Mouse (Mus musculus): Measurements from ENCODE around the gene Bmpr1b. TPM values are rescaled to one million over a fixed set of nuclear protein-coding genes. Genes with fewer than 3 reads are reported as not detected.
"Not testable (repeated sequence)": the region's sequence is repeated elsewhere in the genome, so short reads cannot be mapped to it uniquely, and the experiment has no call there.

Gene Bmpr1b
- 10.3 and 10.7 TPM in 2 replicates for polyA plus RNA-seq (2014; fragmentation: Nextera tagmentation; extraction: Ambion mirVana)

- ATAC-seq (replicated peaks; ENCODE audit: low FRiP score) (peak; percentile 94), DNase-seq (ENCODE audit: low spot score) (peak; percentile 91)
- H3K36me3 ChIP-seq (ENCODE audit: control insufficient read depth, insufficient read depth, low read length) = no peaks in the 10 kb centered on the region
- H3K27me3 ChIP-seq (ENCODE audit: control insufficient read depth, insufficient read depth, low read length) = 0 out of 2 replicates have a peak, but pooled peaks cover 2% of the 10 kb centered on the region
- H3K9me3 ChIP-seq (ENCODE audit: control insufficient read depth, low read length) = no peaks in the 10 kb centered on the region
- peak within 1 kb of the TSS; percentile 79 for H3K4me2 ChIP-seq (ENCODE audit: low read depth, low read length, severe bottlenecking)
- peak within 1 kb of the TSS; percentile 58 for H3K4me3 ChIP-seq (ENCODE audit: low read depth, low read length)
- no peak within 1 kb of the TSS for H3K27ac ChIP-seq (ENCODE audit: low read depth, low read length)
- WGBS = 0% methylated on average over 37 of the region's 65 CpGs
- peak within 1 kb of the TSS; percentile 87 for H3K9ac ChIP-seq (ENCODE audit: low read length)
- H3K4me1 ChIP-seq (replicated peaks; ENCODE audit: control insufficient read depth, insufficient read depth, low read length) = no peaks in the 10 kb centered on the region
Observed at GRCm38 (mm10) chr3:142168863-142169521, at the start of gene Bmpr1b. Gene Bmpr1b, minus strand, starts transcription at chr3:142169425.

DNA sequence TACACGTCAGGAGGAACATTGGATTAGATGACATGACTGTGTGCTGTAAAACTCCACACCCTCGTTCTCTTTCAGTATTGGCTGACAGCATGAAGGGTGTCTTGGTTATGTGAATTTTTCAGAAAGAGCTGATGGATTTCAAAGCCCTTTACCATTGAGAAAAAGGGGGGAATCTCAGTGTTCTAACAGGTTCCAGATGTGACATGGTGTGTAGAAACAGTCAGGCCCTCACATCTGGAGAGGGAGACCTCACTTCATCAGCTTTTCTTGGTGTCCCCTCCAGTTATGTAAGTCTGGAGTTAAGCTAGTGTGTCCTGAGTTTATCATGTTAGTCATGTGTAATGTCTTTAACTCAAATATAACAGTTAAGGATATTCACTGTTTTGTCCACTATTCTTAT is 43.6 kb upstream of the Bmpr1b start:
- DNase-seq (ENCODE audit: low spot score) (no peak), ATAC-seq (replicated peaks; ENCODE audit: low FRiP score) (no peak)
- H3K4me3 ChIP-seq (ENCODE audit: low read depth, low read length) = no peak overlapping the region
- H3K36me3 ChIP-seq (ENCODE audit: control insufficient read depth, insufficient read depth, low read length) = no peaks in the 10 kb centered on the region
- H3K27ac ChIP-seq (ENCODE audit: low read depth, low read length) = no peak overlapping the region
- WGBS = 73% methylated on average over 2 of the region's 2 CpGs
- H3K9me3 ChIP-seq (ENCODE audit: control insufficient read depth, low read length) = no peaks in the 10 kb centered on the region
- H3K9ac ChIP-seq (ENCODE audit: low read length) = no peak overlapping the region
- H3K27me3 ChIP-seq (ENCODE audit: control insufficient read depth, insufficient read depth, low read length) = no peaks in the 10 kb centered on the region
- H3K4me2 ChIP-seq (ENCODE audit: low read depth, low read length, severe bottlenecking) = no peak overlapping the region
- H3K4me1 ChIP-seq (replicated peaks; ENCODE audit: control insufficient read depth, insufficient read depth, low read length) = 0 out of 2 replicates have a peak, but pooled peaks cover 3% of the 10 kb centered on the region

DNA sequence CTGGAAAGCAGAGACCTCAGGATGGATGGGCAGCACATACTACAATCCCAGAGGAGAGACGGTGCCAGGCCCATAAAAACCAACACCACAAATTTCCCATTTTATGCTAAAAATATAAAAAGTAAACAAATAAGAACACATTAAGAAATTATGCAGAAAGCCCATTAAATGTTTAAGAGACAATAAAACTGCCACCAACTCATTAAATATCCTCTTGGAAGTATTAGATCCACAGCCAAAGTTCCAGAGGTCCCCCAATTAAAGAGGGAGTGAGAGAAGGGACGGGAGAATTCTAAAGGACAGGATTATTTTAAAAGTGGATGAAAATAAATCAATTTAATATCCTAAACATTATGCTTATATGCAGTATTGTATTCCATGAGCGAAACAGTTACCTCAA is 43.0 kb upstream of the Bmpr1b start:
- Histone ChIP-seq H3K4me1 (replicated peaks; ENCODE audit: control insufficient read depth, insufficient read depth, low read length) (0 out of 2 replicates have a peak, but pooled peaks cover 3% of the 10 kb centered on the region), H3K9ac (ENCODE audit: low read length) (no peak overlapping the region), H3K27ac (ENCODE audit: low read depth, low read length) (no peak overlapping the region), H3K9me3 (ENCODE audit: control insufficient read depth, low read length) (no peaks in the 10 kb centered on the region), H3K36me3 (ENCODE audit: control insufficient read depth, insufficient read depth, low read length) (no peaks in the 10 kb centered on the region), H3K27me3 (ENCODE audit: control insufficient read depth, insufficient read depth, low read length) (no peaks in the 10 kb centered on the region), H3K4me3 (ENCODE audit: low read depth, low read length) (no peak overlapping the region), H3K4me2 (ENCODE audit: low read depth, low read length, severe bottlenecking) (no peak overlapping the region)
- ATAC-seq (replicated peaks; ENCODE audit: low FRiP score) = no peak
- 87% methylated on average over 3 of the region's 3 CpGs for WGBS
- no peak for DNase-seq (ENCODE audit: low spot score)

- DNase-seq (ENCODE audit: low spot score) (no peak), ATAC-seq (replicated peaks; ENCODE audit: low FRiP score) (no peak; the same call in 1 of the 2 replicates)
- Histone ChIP-seq H3K4me1 (replicated peaks; ENCODE audit: control insufficient read depth, insufficient read depth, low read length) (0 out of 2 replicates have a peak, but pooled peaks cover 3% of the 10 kb centered on the region), H3K4me3 (ENCODE audit: low read depth, low read length) (no peak overlapping the region), H3K27me3 (ENCODE audit: control insufficient read depth, insufficient read depth, low read length) (no peaks in the 10 kb centered on the region), H3K4me2 (ENCODE audit: low read depth, low read length, severe bottlenecking) (no peak overlapping the region), H3K9ac (ENCODE audit: low read length) (no peak overlapping the region), H3K27ac (ENCODE audit: low read depth, low read length) (no peak overlapping the region), H3K9me3 (ENCODE audit: control insufficient read depth, low read length) (no peaks in the 10 kb centered on the region), H3K36me3 (ENCODE audit: control insufficient read depth, insufficient read depth, low read length) (no peaks in the 10 kb centered on the region)
- WGBS = 78% methylated on average over 6 of the region's 6 CpGs
Observed at GRCm38 (mm10) chr3:142209981-142210380, 40.8 kb upstream of the Bmpr1b start.

- no peak for ATAC-seq (replicated peaks; ENCODE audit: low FRiP score)
- Histone ChIP-seq H3K4me1 (replicated peaks; ENCODE audit: control insufficient read depth, insufficient read depth, low read length) (0 out of 2 replicates have a peak, but pooled peaks cover 3% of the 10 kb centered on the region), H3K4me2 (ENCODE audit: low read depth, low read length, severe bottlenecking) (no peak overlapping the region), H3K9ac (ENCODE audit: low read length) (no peak overlapping the region), H3K27me3 (ENCODE audit: control insufficient read depth, insufficient read depth, low read length) (no peaks in the 10 kb centered on the region), H3K4me3 (ENCODE audit: low read depth, low read length) (no peak overlapping the region), H3K9me3 (ENCODE audit: control insufficient read depth, low read length) (no peaks in the 10 kb centered on the region), H3K36me3 (ENCODE audit: control insufficient read depth, insufficient read depth, low read length) (no peaks in the 10 kb centered on the region), H3K27ac (ENCODE audit: low read depth, low read length) (no peak overlapping the region)
- 85% methylated on average over 11 of the region's 11 CpGs for WGBS
- no peak for DNase-seq (ENCODE audit: low spot score)
Observed at GRCm38 (mm10) chr3:142209057-142209456, 39.8 kb upstream of the Bmpr1b start.

- Histone ChIP-seq H3K36me3 (ENCODE audit: control insufficient read depth, insufficient read depth, low read length) (no peaks in the 10 kb centered on the region), H3K27me3 (ENCODE audit: control insufficient read depth, insufficient read depth, low read length) (no peaks in the 10 kb centered on the region), H3K4me3 (ENCODE audit: low read depth, low read length) (no peak overlapping the region), H3K4me2 (ENCODE audit: low read depth, low read length, severe bottlenecking) (no peak overlapping the region), H3K9ac (ENCODE audit: low read length) (no peak overlapping the region), H3K27ac (ENCODE audit: low read depth, low read length) (no peak overlapping the region), H3K4me1 (replicated peaks; ENCODE audit: control insufficient read depth, insufficient read depth, low read length) (0 out of 2 replicates have a peak, but pooled peaks cover 3% of the 10 kb centered on the region), H3K9me3 (ENCODE audit: control insufficient read depth, low read length) (no peaks in the 10 kb centered on the region)
- ATAC-seq (replicated peaks; ENCODE audit: low FRiP score) (no peak), DNase-seq (ENCODE audit: low spot score) (no peak)
- 94% methylated on average over 6 of the region's 6 CpGs for WGBS
Observed at GRCm38 (mm10) chr3:142207488-142207887, 38.3 kb upstream of the Bmpr1b start.

DNA sequence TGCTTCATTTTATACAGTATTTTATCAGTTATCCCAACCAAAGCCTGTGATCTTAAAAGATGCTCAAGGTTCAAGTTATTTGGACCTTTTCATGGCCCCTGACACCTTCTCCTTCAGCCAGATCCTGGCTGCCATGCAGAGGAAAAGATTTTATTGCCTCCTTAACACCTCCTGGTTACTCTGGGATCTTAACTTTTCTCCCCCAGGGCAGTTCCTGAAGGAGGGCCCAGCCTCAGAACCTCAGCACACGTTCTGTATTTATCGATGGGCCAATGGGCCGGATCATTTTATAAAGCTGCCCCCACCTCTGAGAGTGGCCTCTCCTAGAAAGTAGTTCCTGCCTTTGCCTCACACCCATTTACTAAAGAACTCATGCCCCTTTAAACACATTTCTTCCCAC is 37.1 kb upstream of the Bmpr1b start:
- H3K9me3 ChIP-seq (ENCODE audit: control insufficient read depth, low read length) = no peaks in the 10 kb centered on the region
- no peak overlapping the region for H3K4me2 ChIP-seq (ENCODE audit: low read depth, low read length, severe bottlenecking)
- H3K9ac ChIP-seq (ENCODE audit: low read length) = no peak overlapping the region
- H3K27ac ChIP-seq (ENCODE audit: low read depth, low read length) = no peak overlapping the region
- DNase-seq (ENCODE audit: low spot score) (no peak), ATAC-seq (replicated peaks; ENCODE audit: low FRiP score) (no peak)
- no peaks in the 10 kb centered on the region for H3K36me3 ChIP-seq (ENCODE audit: control insufficient read depth, insufficient read depth, low read length)
- WGBS = 84% methylated on average over 3 of the region's 3 CpGs
- H3K27me3 ChIP-seq (ENCODE audit: control insufficient read depth, insufficient read depth, low read length) = no peaks in the 10 kb centered on the region
- H3K4me3 ChIP-seq (ENCODE audit: low read depth, low read length) = no peak overlapping the region
- 0 out of 2 replicates have a peak, but pooled peaks cover 3% of the 10 kb centered on the region for H3K4me1 ChIP-seq (replicated peaks; ENCODE audit: control insufficient read depth, insufficient read depth, low read length)

- Histone ChIP-seq H3K9ac (ENCODE audit: low read length) (no peak overlapping the region), H3K4me2 (ENCODE audit: low read depth, low read length, severe bottlenecking) (no peak overlapping the region), H3K27me3 (ENCODE audit: control insufficient read depth, insufficient read depth, low read length) (no peaks in the 10 kb centered on the region), H3K27ac (ENCODE audit: low read depth, low read length) (no peak overlapping the region), H3K9me3 (ENCODE audit: control insufficient read depth, low read length) (no peaks in the 10 kb centered on the region), H3K4me1 (replicated peaks; ENCODE audit: control insufficient read depth, insufficient read depth, low read length) (no peaks in the 10 kb centered on the region), H3K36me3 (ENCODE audit: control insufficient read depth, insufficient read depth, low read length) (no peaks in the 10 kb centered on the region), H3K4me3 (ENCODE audit: low read depth, low read length) (no peak overlapping the region)
- DNase-seq (ENCODE audit: low spot score) (no peak), ATAC-seq (replicated peaks; ENCODE audit: low FRiP score) (no peak)
- 87% methylated on average over 8 of the region's 8 CpGs for WGBS
Observed at GRCm38 (mm10) chr3:142196142-142196541, 26.9 kb upstream of the Bmpr1b start.

DNA sequence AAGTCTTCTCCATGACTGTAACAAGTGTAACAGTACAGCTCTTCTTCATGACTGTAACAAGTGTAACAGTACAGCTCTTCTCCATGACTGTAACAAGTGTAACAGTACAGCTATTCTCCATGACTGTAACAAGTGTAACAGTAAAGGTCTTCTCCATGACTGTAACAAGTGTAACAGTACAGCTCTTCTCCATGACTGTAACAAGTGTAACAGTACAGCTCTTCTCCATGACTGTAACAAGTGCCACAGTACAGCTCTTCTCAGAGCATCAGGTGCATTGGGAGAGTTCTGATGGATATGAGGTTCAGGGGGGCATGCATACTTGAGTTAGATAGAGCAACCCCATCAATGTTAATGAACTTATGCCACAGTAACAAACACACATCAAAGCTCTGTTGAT is 22.4 kb upstream of the Bmpr1b start:
- H3K27ac ChIP-seq (ENCODE audit: low read depth, low read length); ATAC-seq (replicated peaks; ENCODE audit: low FRiP score); H3K4me3 ChIP-seq (ENCODE audit: low read depth, low read length); H3K4me1 ChIP-seq (replicated peaks; ENCODE audit: control insufficient read depth, insufficient read depth, low read length); H3K36me3 ChIP-seq (ENCODE audit: control insufficient read depth, insufficient read depth, low read length); H3K9me3 ChIP-seq (ENCODE audit: control insufficient read depth, low read length); DNase-seq (ENCODE audit: low spot score); H3K9ac ChIP-seq (ENCODE audit: low read length); H3K4me2 ChIP-seq (ENCODE audit: low read depth, low read length, severe bottlenecking); H3K27me3 ChIP-seq (ENCODE audit: control insufficient read depth, insufficient read depth, low read length): not testable (repeated sequence)
